Comparison of ENCODE assay signal across 11 mouse cellular contexts in the genomic region with DNA sequence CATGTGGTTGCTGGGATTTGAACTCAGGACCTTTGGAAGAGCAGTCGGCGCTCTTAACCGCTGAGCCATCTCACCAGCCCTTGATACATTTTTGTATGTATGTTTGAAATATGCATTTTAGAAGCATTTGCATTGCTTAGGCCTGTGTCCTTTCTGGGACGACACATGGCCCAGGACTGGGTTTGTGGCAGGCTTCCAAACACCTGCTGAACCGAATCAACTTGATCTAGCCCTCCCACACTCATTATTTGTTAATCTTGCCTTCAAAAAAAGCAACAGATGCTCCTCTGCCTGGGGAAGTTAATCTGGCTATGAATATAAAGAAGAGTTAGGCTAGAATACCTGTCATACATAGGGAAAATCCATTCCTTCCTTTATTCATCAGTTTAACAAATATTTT.
"Had no signal": no experiment of that assay in that cellular context is flagged by ENCODE, and none has a peak within 500 bp of the region (broad histone marks: within the 10 kb centered on the region; RNA-seq: fewer than 3 reads in every experiment).

No protein-coding gene starts in this region.

- DNase-seq: liver, postnatal 0 days; lung, adult 2 months; lung, postnatal 14 days; lung, postnatal 36 days; right cerebral cortex, postnatal 14 days; thymus, adult 18-20 months; thymus, postnatal 25 days; thymus, postnatal 4 days had no signal

- ATAC-seq: liver, postnatal 0 days; lung, postnatal 0 days; midbrain, embryonic 13.5 days; midbrain, embryonic 15.5 days had no signal
